Mouse (Mus musculus): ENCODE results near the gene 9230112D13Rik.

DNA sequence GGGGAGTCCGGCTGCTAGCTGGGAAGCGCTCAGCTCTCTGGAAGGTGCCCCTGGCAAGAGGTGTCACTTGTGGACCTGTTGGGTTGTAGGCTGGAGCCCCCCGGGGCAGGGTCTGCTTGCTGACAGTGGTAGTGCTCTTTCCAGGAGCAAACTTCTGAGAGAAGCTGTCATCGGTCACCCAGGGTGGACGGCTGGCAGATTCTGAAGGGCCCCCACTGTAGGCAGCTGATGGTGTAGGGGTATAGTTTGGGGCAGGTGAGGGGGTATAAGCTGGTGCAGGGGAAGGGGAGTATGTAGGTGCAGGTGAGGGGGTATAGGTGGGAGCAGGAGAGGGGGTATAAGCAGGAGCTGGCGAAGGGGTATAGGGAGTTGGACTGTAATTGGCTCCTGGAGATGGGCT, 21.4 kb upstream of the 9230112D13Rik start:
- TF ChIP-seq ELF1 (IDR thresholded peaks at IDR 0.05; ENCODE audit: low read depth, low read length) (no peak), CTCF (conservative IDR thresholded peaks at IDR 0.05 in 1 of 2, IDR thresholded peaks at IDR 0.05 in 1 of 2; ENCODE audit: low read depth in 2 of 2, low read length in 2 of 2) (no peak), POLR2A (IDR thresholded peaks at IDR 0.05; ENCODE audit: low read depth, low read length) (no peak), HCFC1 (IDR thresholded peaks at IDR 0.05; ENCODE audit: low read depth, low read length) (no peak), MAFK (IDR thresholded peaks at IDR 0.05; ENCODE audit: insufficient replicate concordance, low read length) (no peak), TBP (conservative IDR thresholded peaks at IDR 0.05; ENCODE audit: low read depth, low read length) (no peak), EP300 (IDR thresholded peaks at IDR 0.05; ENCODE audit: low read length) (no peak), NRF1 (IDR thresholded peaks at IDR 0.05; ENCODE audit: low read depth, low read length) (no peak), NELFE (IDR thresholded peaks at IDR 0.05; ENCODE audit: low read depth, low read length) (no peak), MEF2A (IDR thresholded peaks at IDR 0.05; ENCODE audit: borderline replicate concordance, low read depth, low read length) (no peak), MAZ (IDR thresholded peaks at IDR 0.05; ENCODE audit: low read depth, low read length) (no peak), MAX (IDR thresholded peaks at IDR 0.05; ENCODE audit: low read length) (no peak), JUND (conservative IDR thresholded peaks at IDR 0.05; ENCODE audit: low read depth, low read length) (no peak)
